Mouse (Mus musculus): Measurements from ENCODE around the gene Slc44a1. TPM values are rescaled to one million over a fixed set of nuclear protein-coding genes. Genes with fewer than 3 reads are reported as not detected.

The Slc44a1 gene
- total RNA-seq, 2 experiments from 2014 or later, result 85.2 to 95.7 TPM

- DNase-seq (ENCODE audit: low spot score in 2 of 2), result no peak
Measured at GRCm38 (mm10) chr4:53462505-53463251, 22.5 kb downstream of the Slc44a1 start.

- no peak for DNase-seq (ENCODE audit: low spot score in 2 of 2)
Measured at GRCm38 (mm10) chr4:53465887-53466286, 25.7 kb downstream of the Slc44a1 start.

GRCm38 (mm10) chr4:53469007-53469406 is 28.8 kb downstream of the Slc44a1 start:
- DNase-seq (ENCODE audit: low spot score in 2 of 2), result no peak

- DNase-seq (ENCODE audit: low spot score in 2 of 2), result no peak
Measured at GRCm38 (mm10) chr4:53474109-53474508, 33.9 kb downstream of the Slc44a1 start.

GRCm38 (mm10) chr4:53475230-53475952 is 35.2 kb downstream of the Slc44a1 start:
- DNase-seq (ENCODE audit: low spot score in 2 of 2), result no peak

GRCm38 (mm10) chr4:53478644-53479043 is 38.4 kb downstream of the Slc44a1 start:
- DNase-seq (ENCODE audit: low spot score in 2 of 2), result no peak

GRCm38 (mm10) chr4:53487216-53488188 is 47.3 kb downstream of the Slc44a1 start:
- no peak for DNase-seq (ENCODE audit: low spot score in 2 of 2)

- no peak for DNase-seq (ENCODE audit: low spot score in 2 of 2)
Measured at GRCm38 (mm10) chr4:53488803-53489202, 48.6 kb downstream of the Slc44a1 start.

GRCm38 (mm10) chr4:53490371-53490770 is 50.2 kb downstream of the Slc44a1 start:
- DNase-seq (ENCODE audit: low spot score in 2 of 2), result no peak

GRCm38 (mm10) chr4:53491269-53491668 is 51.1 kb downstream of the Slc44a1 start:
- DNase-seq (ENCODE audit: low spot score in 2 of 2), result no peak

GRCm38 (mm10) chr4:53495646-53496045 is 55.4 kb downstream of the Slc44a1 start:
- DNase-seq (ENCODE audit: low spot score in 2 of 2), result no peak

GRCm38 (mm10) chr4:53502764-53503163 is 62.6 kb downstream of the Slc44a1 start:
- DNase-seq (ENCODE audit: low spot score in 2 of 2), result no peak

GRCm38 (mm10) chr4:53512131-53512916 is 72.1 kb downstream of the Slc44a1 start:
- DNase-seq (ENCODE audit: low spot score in 2 of 2), result no peak

- DNase-seq (ENCODE audit: low spot score in 2 of 2), result no peak
Measured at GRCm38 (mm10) chr4:53513276-53514081, 73.3 kb downstream of the Slc44a1 start.

- DNase-seq (ENCODE audit: low spot score in 2 of 2), result no peak
Measured at GRCm38 (mm10) chr4:53516011-53516532, 75.9 kb downstream of the Slc44a1 start.

- DNase-seq (ENCODE audit: low spot score in 2 of 2), result no peak
Measured at GRCm38 (mm10) chr4:53519429-53519828, 79.2 kb downstream of the Slc44a1 start.

GRCm38 (mm10) chr4:53521028-53521427 is 80.8 kb downstream of the Slc44a1 start:
- no peak for DNase-seq (ENCODE audit: low spot score in 2 of 2)

- no peak for DNase-seq (ENCODE audit: low spot score in 2 of 2)
Measured at GRCm38 (mm10) chr4:53522655-53523054, 82.4 kb downstream of the Slc44a1 start.

GRCm38 (mm10) chr4:53525503-53525902 is 85.3 kb downstream of the Slc44a1 start:
- no peak for DNase-seq (ENCODE audit: low spot score in 2 of 2)

Data from adrenal gland, adult 18-20 months (tissue).